Mouse (Mus musculus) C2C12 (cell line): ENCODE data around the gene Pcnt.

Experiments
- CTCF ChIP-seq: IDR thresholded peaks from one replicate; pipeline ENCODE4 v1.5.1; 2011; ENCODE audit not compliant: control insufficient read depth, insufficient read depth, insufficient read length
- MAX ChIP-seq: IDR thresholded peaks from one replicate; pipeline ENCODE4 v1.6.1; 2011; ENCODE audit warnings: mild to moderate bottlenecking, control low read depth
- MYOD1 ChIP-seq: IDR thresholded peaks from one replicate; pipeline ENCODE4 v1.6.1; 2011; ENCODE audit warnings: low read depth; ENCODE audit not compliant: control insufficient read depth, insufficient read length
- USF1 ChIP-seq: IDR thresholded peaks from one replicate; pipeline ENCODE4 v1.6.1; 2011; ENCODE audit warnings: low read depth, mild to moderate bottlenecking, control low read depth, moderate library complexity

GRCm38 (mm10) chr10:76408520-76408919, 34.1 kb downstream of the Pcnt start:
- no peak for TF ChIP-seq MAX
- no peak for TF ChIP-seq CTCF
- TF ChIP-seq USF1, result no peak
- TF ChIP-seq MYOD1, result no peak
